Mouse (Mus musculus) CH12.LX (cell line): ENCODE results near the gene Tspan10. TPM values are rescaled to one million over a fixed set of nuclear protein-coding genes. Genes with fewer than 3 reads are reported as not detected.
A peak's percentile ranks its signal among the peaks of the same experiment; 100 is the strongest.

Experiments used
- DNase-seq: peaks from one replicate; pipeline ENCODE4 v3.0.0-alpha.2; 2013; ENCODE audit errors: extremely low read depth
- H3K27ac ChIP-seq: 2 replicates; pipeline ENCODE4 v1.5.1; 2012; ENCODE audit warnings: low read depth, mild to moderate bottlenecking, control low read depth, moderate library complexity; ENCODE audit not compliant: insufficient read depth
- H3K27me3 ChIP-seq: replicated peaks from 2 replicates; pipeline ENCODE3; 2012; ENCODE audit warnings: inconsistent platforms
- H3K36me3 ChIP-seq, 2 experiments: replicated peaks in 1 of 2; 2 replicates each; pipeline versions ENCODE3 to v1.6.1; 2012; ENCODE audit warnings: inconsistent platforms in 1 of 2, low read length in 1 of 2, mild to moderate bottlenecking in 1 of 2, mixed read lengths in 1 of 2, moderate library complexity in 1 of 2; ENCODE audit not compliant: control insufficient read depth in 1 of 2, insufficient read depth in 1 of 2
- H3K4me1 ChIP-seq, 2 experiments: 2 replicates each; pipeline ENCODE4 v1.6.1; 2012; ENCODE audit warnings: inconsistent platforms in 1 of 2, moderate library complexity in 1 of 2; ENCODE audit not compliant: insufficient read depth in 2 of 2, control insufficient read depth in 1 of 2
- H3K4me2 ChIP-seq: 2 replicates; pipeline ENCODE4 v1.6.1; 2012; ENCODE audit warnings: low read depth, mild to moderate bottlenecking, control low read depth; ENCODE audit not compliant: poor library complexity, insufficient read depth, severe bottlenecking
- H3K4me3 ChIP-seq, 3 experiments: fragments of 150-350 bp in 1 of 3; sonication (generic) in 1 of 3; replicated peaks in 1 of 3; 2 replicates each; pipeline versions ENCODE3 to v1.5.1; 2011 to 2012; ENCODE audit warnings: low read depth in 2 of 3, low read length in 2 of 3, mild to moderate bottlenecking in 2 of 3, moderate library complexity in 2 of 3, control low read depth in 1 of 3, improper control_type of control experiment in 1 of 3, inconsistent platforms in 1 of 3, mixed read lengths in 1 of 3; ENCODE audit not compliant: poor library complexity in 1 of 3
- H3K79me2 ChIP-seq: replicated peaks from 2 replicates; pipeline ENCODE4 v1.6.1; 2012; ENCODE audit warnings: mild to moderate bottlenecking, moderate library complexity; ENCODE audit not compliant: control insufficient read depth, poor library complexity, insufficient read depth, severe bottlenecking; ENCODE audit errors: extremely low read depth
- H3K9ac ChIP-seq: 2 replicates; pipeline ENCODE4 v1.6.1; 2012; ENCODE audit warnings: low read depth, mild to moderate bottlenecking, control low read depth, moderate library complexity; ENCODE audit not compliant: insufficient read depth
- H3K9me3 ChIP-seq: replicated peaks from 2 replicates; pipeline ENCODE3; 2012; ENCODE audit warnings: low read length, inconsistent platforms, mixed read lengths
- BHLHE40 ChIP-seq: IDR thresholded peaks from 2 replicates; pipeline ENCODE4 v1.6.1; 2011; ENCODE audit warnings: mild to moderate bottlenecking, low read depth, low read length, improper control_type of control experiment
- CHD1 ChIP-seq: IDR thresholded peaks from 2 replicates; pipeline ENCODE4 v1.6.1; 2012; ENCODE audit warnings: low read depth, low read length, improper control_type of control experiment, inconsistent platforms
- E2F4 ChIP-seq: IDR thresholded peaks from 2 replicates; pipeline ENCODE4 v1.6.1; 2011; ENCODE audit warnings: low read depth, low read length, improper control_type of control experiment; ENCODE audit not compliant: insufficient replicate concordance
- EP300 ChIP-seq: IDR thresholded peaks from 2 replicates; pipeline ENCODE4 v1.6.1; 2011; ENCODE audit warnings: low read length, improper control_type of control experiment
- ETS1 ChIP-seq: conservative IDR thresholded peaks from 2 replicates; pipeline ENCODE4 v1.6.1; 2012; ENCODE audit warnings: low read depth, mild to moderate bottlenecking, inconsistent platforms, low read length, improper control_type of control experiment, moderate library complexity
- HCFC1 ChIP-seq: IDR thresholded peaks from 2 replicates; pipeline ENCODE4 v1.6.1; 2012; ENCODE audit warnings: low read depth, mild to moderate bottlenecking, inconsistent platforms, low read length, improper control_type of control experiment
- IRF4 ChIP-seq: IDR thresholded peaks from 2 replicates; pipeline ENCODE4 v1.6.1; 2014; ENCODE audit warnings: low read depth, mild to moderate bottlenecking, inconsistent platforms, low read length, improper control_type of control experiment
- JUND ChIP-seq: conservative IDR thresholded peaks from 2 replicates; pipeline ENCODE4 v1.6.1; 2011; ENCODE audit warnings: low read depth, low read length, improper control_type of control experiment
- KAT2A ChIP-seq: IDR thresholded peaks from 2 replicates; pipeline ENCODE4 v1.6.1; 2012; ENCODE audit warnings: low read length, improper control_type of control experiment, inconsistent platforms; ENCODE audit not compliant: insufficient replicate concordance
- MAFK ChIP-seq: IDR thresholded peaks from 2 replicates; pipeline ENCODE4 v1.6.1; 2011; ENCODE audit warnings: low read length, improper control_type of control experiment; ENCODE audit not compliant: insufficient replicate concordance
- MAX ChIP-seq: IDR thresholded peaks from 2 replicates; pipeline ENCODE4 v1.6.1; 2011; ENCODE audit warnings: low read length, improper control_type of control experiment
- MEF2A ChIP-seq: IDR thresholded peaks from 2 replicates; pipeline ENCODE4 v1.6.1; 2014; ENCODE audit warnings: low read depth, mild to moderate bottlenecking, inconsistent platforms, low read length, improper control_type of control experiment, borderline replicate concordance
- MXI1 ChIP-seq: IDR thresholded peaks from 2 replicates; pipeline ENCODE4 v1.6.1; 2011; ENCODE audit warnings: mild to moderate bottlenecking, low read depth, low read length, improper control_type of control experiment
- MYC ChIP-seq: IDR thresholded peaks from 2 replicates; pipeline ENCODE4 v1.6.1; 2011; ENCODE audit warnings: low read depth, mild to moderate bottlenecking, improper control_type of control experiment, low read length
- NELFE ChIP-seq: IDR thresholded peaks from 2 replicates; pipeline ENCODE4 v1.6.1; 2011; ENCODE audit warnings: low read depth, low read length, improper control_type of control experiment
- NRF1 ChIP-seq: IDR thresholded peaks from 2 replicates; pipeline ENCODE4 v1.6.1; 2014; ENCODE audit warnings: low read depth, mild to moderate bottlenecking, inconsistent platforms, low read length, improper control_type of control experiment, moderate library complexity
- PAX5 ChIP-seq: IDR thresholded peaks from 2 replicates; pipeline ENCODE4 v1.6.1; 2012; ENCODE audit warnings: low read length, inconsistent platforms, mixed read lengths
- POLR2A ChIP-seq: IDR thresholded peaks from 2 replicates; pipeline ENCODE4 v1.6.1; 2011; ENCODE audit warnings: low read depth, mild to moderate bottlenecking, improper control_type of control experiment, low read length
- RAD21 ChIP-seq: IDR thresholded peaks from 2 replicates; pipeline ENCODE4 v1.6.1; 2011; ENCODE audit warnings: low read depth, mild to moderate bottlenecking, low read length, improper control_type of control experiment, moderate library complexity
- SMC3 ChIP-seq: IDR thresholded peaks from 2 replicates; pipeline ENCODE4 v1.6.1; 2011; ENCODE audit warnings: low read depth, low read length, improper control_type of control experiment
- TBP ChIP-seq: conservative IDR thresholded peaks from 2 replicates; pipeline ENCODE4 v1.6.1; 2011; ENCODE audit warnings: low read depth, low read length, improper control_type of control experiment
- USF1 ChIP-seq: IDR thresholded peaks from 2 replicates; pipeline ENCODE4 v1.6.1; 2014; ENCODE audit warnings: low read depth, mild to moderate bottlenecking, inconsistent platforms, low read length, improper control_type of control experiment
- USF2 ChIP-seq: conservative IDR thresholded peaks from 2 replicates; pipeline ENCODE4 v1.6.1; 2011; ENCODE audit warnings: low read depth, low read length, improper control_type of control experiment
- ZKSCAN1 ChIP-seq: IDR thresholded peaks from 2 replicates; pipeline ENCODE4 v1.6.1; 2012; ENCODE audit warnings: low read depth, inconsistent platforms, low read length, improper control_type of control experiment, borderline replicate concordance
- ZMIZ1 ChIP-seq: IDR thresholded peaks from 2 replicates; pipeline ENCODE4 v1.6.1; 2012; ENCODE audit warnings: low read depth, mild to moderate bottlenecking, inconsistent platforms, low read length, improper control_type of control experiment
- ZNF384 ChIP-seq: IDR thresholded peaks from 2 replicates; pipeline ENCODE4 v1.6.1; 2012; ENCODE audit warnings: low read depth, low read length, improper control_type of control experiment, inconsistent platforms
- dilution Hi-C: fragments of 300-500 bp; cut with MboI; formaldehyde crosslinking; loops from 2 replicates; pipeline ENCODE4 v1.14.3; 2020; ENCODE audit warnings: low sequenced_read_pairs; ENCODE audit not compliant: extremely low pct_unique_long_range_greater_than_20kb, extremely low pct_ligation_motif_present
- in situ Hi-C: fragments of 300-500 bp; cut with MboI; formaldehyde crosslinking; loops from 3 replicates; pipeline ENCODE4 v1.14.3; 2019; ENCODE audit warnings: low sequenced_read_pairs, low pct_ligation_motif_present, low pct_unique_long_range_greater_than_20kb, mixed read lengths
- polyA plus RNA-seq: library from polyadenylated mRNA; unstranded; fragments of >175 nt; gene quantifications from 2 replicates; pipeline ENCODE4 v1.2.1, GENCODE M21; 2012; ENCODE audit warnings: low read depth; ENCODE audit not compliant: insufficient read length
- total RNA-seq, 2 experiments: library from RNA; depleted of rRNA; stranded (reverse); fragments of 300-350 nt in 1 of 2; fragments of >200 nt in 1 of 2; gene quantifications; 2 replicates each; pipeline ENCODE4 v1.2.3; 2012 to 2014

Tspan10 gene
- total and polyA plus RNA-seq, 3 experiments: 0.08 to 0.31 (median 0.30) TPM

DNA sequence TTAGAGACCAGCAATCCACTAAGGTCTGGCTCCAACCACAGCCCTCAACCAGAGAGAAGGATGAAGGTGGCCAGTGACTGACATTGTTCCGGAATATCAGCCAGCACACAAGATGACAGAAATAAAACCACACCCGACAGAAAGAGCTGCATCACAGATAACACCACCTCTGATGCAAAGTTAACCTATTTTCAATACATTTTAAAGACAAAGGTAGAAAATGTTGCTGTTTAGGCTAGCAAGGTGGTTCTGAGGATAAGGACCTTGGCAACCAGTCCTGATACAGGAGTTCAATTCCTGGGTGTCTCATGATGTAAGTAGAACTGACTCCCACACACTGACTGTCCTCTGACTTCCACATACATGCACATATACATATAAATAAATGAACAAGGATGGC, 43.1 kb upstream of the Tspan10 start:
- Histone ChIP-seq H3K4me1 (peaks cover 0 to under 1% of the 10 kb centered on the region in 2 experiments; a peak in 3 of 4 replicates), H3K27me3 (no peaks in the 10 kb centered on the region), H3K79me2 (peaks cover 12% of the 10 kb centered on the region; the same call in 1 of the 2 replicates), H3K9me3 (no peaks in the 10 kb centered on the region), H3K9ac (no peak overlapping the region), H3K4me2 (no peak overlapping the region), H3K4me3 (no peak overlapping the region), H3K36me3 (peaks cover 72 to 95% of the 10 kb centered on the region in 2 experiments), H3K27ac (no peak overlapping the region)
- dilution Hi-C loops: no loop called here
- TF ChIP-seq E2F4: no peak
- no peak for DNase-seq
- in situ Hi-C loops: no loop called here

DNA sequence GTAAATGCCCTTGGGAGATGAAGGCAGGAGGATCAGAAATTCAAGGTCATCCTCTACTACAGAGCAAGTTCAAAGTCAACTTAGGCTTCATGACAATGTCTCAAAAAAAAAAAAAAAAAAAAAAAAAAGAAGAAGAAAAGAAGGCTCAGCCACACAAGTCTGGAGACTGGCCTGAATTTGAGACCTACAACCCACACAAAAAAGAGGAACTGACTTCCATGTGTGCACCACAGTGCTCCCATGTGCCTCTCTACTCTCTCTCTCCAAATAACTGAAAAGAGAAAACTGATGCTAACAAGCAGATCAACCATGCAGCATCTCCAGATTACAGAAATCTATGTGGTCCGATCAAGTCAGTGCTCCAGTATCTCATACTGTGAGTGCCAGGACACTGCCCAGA, 37.6 kb upstream of the Tspan10 start:
- in situ Hi-C loops: no loop called here
- peaks cover 5 to 26% of the 10 kb centered on the region in 2 experiments for H3K4me1 ChIP-seq
- H3K4me3 ChIP-seq: no peak overlapping the region
- dilution Hi-C loops: no loop called here
- TF ChIP-seq MXI1 (no peak), ZMIZ1 (no peak), USF1 (no peak), RAD21 (no peak), KAT2A (0 out of 2 replicates have a peak, but pooled peaks have one; percentile 23), MAFK (no peak), MEF2A (no peak), NELFE (no peak), IRF4 (no peak), TBP (no peak), POLR2A (no peak), USF2 (no peak), MYC (peak; percentile 97), MAX (peak; percentile 62; the same call in 1 of the 2 replicates), ETS1 (no peak), ZNF384 (peak; percentile 90), SMC3 (no peak), CHD1 (no peak), PAX5 (no peak), JUND (no peak), HCFC1 (no peak), BHLHE40 (0 out of 2 replicates have a peak, but pooled peaks have one; percentile 31), EP300 (peak; percentile 42; the same call in 1 of the 2 replicates), NRF1 (no peak), ZKSCAN1 (no peak)
- H3K36me3 ChIP-seq: peaks cover 77 to 97% of the 10 kb centered on the region in 2 experiments
- 0 out of 2 replicates have a peak, but pooled peaks cover 3% of the 10 kb centered on the region for H3K79me2 ChIP-seq
- H3K27ac ChIP-seq: no peak overlapping the region
- no peaks in the 10 kb centered on the region for H3K27me3 ChIP-seq
- DNase-seq: peak; percentile 57
- H3K4me2 ChIP-seq: no peak overlapping the region
- H3K9ac ChIP-seq: no peak overlapping the region
- H3K9me3 ChIP-seq: no peaks in the 10 kb centered on the region
